Mouse (Mus musculus) lung, adult 2 months (tissue): ENCODE data around the gene Dhx30. TPM values are rescaled to one million over a fixed set of nuclear protein-coding genes. Genes with fewer than 3 reads are reported as not detected.
A peak's percentile ranks its signal among the peaks of the same experiment; 100 is the strongest.
"Not testable (repeated sequence)": the region's sequence is repeated elsewhere in the genome, so short reads cannot be mapped to it uniquely, and the experiment has no call there.

ENCODE experiments used
- DNase-seq: peaks from one replicate; pipeline ENCODE4 v3.0.0; 2022
- H3K4me1 ChIP-seq: fragments of 200-500 bp; 2 replicates; pipeline ENCODE4 v1.6.1; 2011; ENCODE audit warnings: low read length; ENCODE audit not compliant: control insufficient read depth, insufficient read depth
- H3K4me3 ChIP-seq: fragments of 200-500 bp; replicated peaks from 2 replicates; pipeline ENCODE3; 2011; ENCODE audit warnings: low read depth, mild to moderate bottlenecking, control low read depth, low read length; ENCODE audit errors: extremely low read depth
- CTCF ChIP-seq: fragments of 200-500 bp; IDR thresholded peaks from 2 replicates; pipeline ENCODE4 v1.5.1; 2011; ENCODE audit warnings: mild to moderate bottlenecking, low read length, control low read depth; ENCODE audit not compliant: insufficient read depth
- POLR2A ChIP-seq: fragments of 200-500 bp; IDR thresholded peaks from 2 replicates; pipeline ENCODE4 v1.6.1; 2011; ENCODE audit warnings: low read depth, mild to moderate bottlenecking, control low read depth, low read length, borderline replicate concordance; ENCODE audit errors: extremely low read depth
- WGBS: fragments of 180-500 bp; shearing (Covaris S2); methylation state at CpG from one replicate; pipeline ENCODE4 v1.1.7; 2018; 5-methylcytosine and 5-hydroxymethylcytosine counted together
- polyA plus RNA-seq: library from polyadenylated mRNA; depleted of rRNA; stranded (reverse); fragments of >200 nt; gene quantifications from 2 replicates; pipeline ENCODE4 v1.2.3, GENCODE M21; 2012

Dhx30 gene
- polyA plus RNA-seq, 1 experiment, result 70.7 TPM

- Histone ChIP-seq H3K4me1 (peaks cover 3% of the 10 kb centered on the region), H3K4me3 (peak overlapping the region; percentile 88)
- peak; percentile 99 for DNase-seq
- 1% methylated on average over 60 of the region's 64 CpGs for WGBS
- TF ChIP-seq CTCF, result no peak
- peak; percentile 93 for TF ChIP-seq POLR2A
Measured at GRCm38 (mm10) chr9:110131525-110132197, 14.0 kb upstream of the Dhx30 start.

GRCm38 (mm10) chr9:110130896-110131524, 13.4 kb upstream of the Dhx30 start:
- peaks cover 3% of the 10 kb centered on the region for H3K4me1 ChIP-seq
- TF ChIP-seq POLR2A, result no peak
- TF ChIP-seq CTCF, result no peak
- H3K4me3 ChIP-seq, result peak overlapping the region; percentile 88
- 16% methylated on average over 10 of the region's 10 CpGs for WGBS
- DNase-seq, result no peak

- not testable (repeated sequence) for H3K4me1 ChIP-seq, H3K4me3 ChIP-seq, DNase-seq
- WGBS, result 32% methylated on average over 2 of the region's 2 CpGs
Measured at GRCm38 (mm10) chr9:110124008-110124540, 6.4 kb upstream of the Dhx30 start.

- Histone ChIP-seq H3K4me3 (no peak overlapping the region), H3K4me1 (0 out of 2 replicates have a peak, but pooled peaks cover under 1% of the 10 kb centered on the region)
- WGBS, result 76% methylated on average over 2 of the region's 2 CpGs
- no peak for DNase-seq
- TF ChIP-seq CTCF, result no peak
- TF ChIP-seq POLR2A, result no peak
Measured at GRCm38 (mm10) chr9:110123322-110123721, 5.7 kb upstream of the Dhx30 start.

GRCm38 (mm10) chr9:110121424-110121823, 3.8 kb upstream of the Dhx30 start:
- Histone ChIP-seq H3K4me1 (peaks cover 6% of the 10 kb centered on the region; the same call in 1 of the 2 replicates), H3K4me3 (no peak overlapping the region)
- no peak for DNase-seq
- TF ChIP-seq POLR2A (no peak), CTCF (no peak)
- 72% methylated on average over 4 of the region's 4 CpGs for WGBS

GRCm38 (mm10) chr9:110118249-110118648, 619 bp upstream of the Dhx30 start:
- no peak for DNase-seq
- peaks cover 6% of the 10 kb centered on the region; the same call in 1 of the 2 replicates for H3K4me1 ChIP-seq
- WGBS, result 56% methylated on average over 1 of the region's 1 CpGs
- H3K4me3 ChIP-seq, result no peak overlapping the region
- TF ChIP-seq CTCF, result no peak
- TF ChIP-seq POLR2A, result no peak

- DNase-seq, result peak; percentile 92
- WGBS, result under 1% methylated on average over 79 of the region's 79 CpGs
- Histone ChIP-seq H3K4me1 (peaks cover 6% of the 10 kb centered on the region; the same call in 1 of the 2 replicates), H3K4me3 (peak within 1 kb of the TSS; percentile 91)
- peak; percentile 54; the same call in 1 of the 2 replicates for TF ChIP-seq POLR2A
- TF ChIP-seq CTCF, result no peak
Measured at GRCm38 (mm10) chr9:110116977-110117778, 452 bp downstream of the Dhx30 start, which contains the start of gene Smarcc1. Gene Smarcc1, plus strand, starts transcription at chr9:110117708.

GRCm38 (mm10) chr9:110116353-110116976, 1.2 kb downstream of the Dhx30 start:
- H3K4me1 ChIP-seq, result peaks cover 6% of the 10 kb centered on the region; the same call in 1 of the 2 replicates
- no peak for DNase-seq
- no peak for TF ChIP-seq POLR2A
- no peak for TF ChIP-seq CTCF
- peak overlapping the region; percentile 91 for H3K4me3 ChIP-seq
- WGBS, result 11% methylated on average over 10 of the region's 10 CpGs

GRCm38 (mm10) chr9:110100627-110101600, 16.7 kb downstream of the Dhx30 start:
- Histone ChIP-seq H3K4me1 (no peaks in the 10 kb centered on the region), H3K4me3 (peak overlapping the region; percentile 94)
- peak; percentile 89 for TF ChIP-seq CTCF
- TF ChIP-seq POLR2A, result peak; percentile 32; the same call in 1 of the 2 replicates
- DNase-seq, result peak; percentile 90
- 3% methylated on average over 41 of the region's 41 CpGs for WGBS
